Mouse (Mus musculus) megakaryocyte, embryonic 14.5 days (primary cell): ENCODE measurements around the gene Gm2696. TPM values are rescaled to one million over a fixed set of nuclear protein-coding genes. Genes with fewer than 3 reads are reported as not detected.

Source experiments
- H3K27me3 ChIP-seq: replicated peaks from 2 replicates; pipeline ENCODE3; 2012; ENCODE audit warnings: inconsistent platforms
- H3K36me3 ChIP-seq: replicated peaks from 2 replicates; pipeline ENCODE3; 2012; ENCODE audit warnings: low read length, inconsistent platforms, mixed read lengths
- H3K4me1 ChIP-seq: 2 replicates; pipeline ENCODE4 v1.6.1; 2012; ENCODE audit warnings: inconsistent platforms
- H3K4me3 ChIP-seq: replicated peaks from 2 replicates; pipeline ENCODE3; 2012; ENCODE audit warnings: moderate library complexity, mild to moderate bottlenecking, inconsistent platforms
- H3K9me3 ChIP-seq: 2 replicates; pipeline ENCODE4 v1.6.1; 2012; ENCODE audit warnings: inconsistent platforms
- FLI1 ChIP-seq: IDR thresholded peaks from 2 replicates; pipeline ENCODE4 v1.6.1; 2012; ENCODE audit warnings: low read length, inconsistent platforms, mixed read lengths
- GATA1 ChIP-seq: IDR thresholded peaks from 3 replicates; pipeline ENCODE4 v1.6.1; 2012; ENCODE audit warnings: mixed read lengths, low read length, inconsistent platforms, borderline replicate concordance
- polyA plus RNA-seq: library from polyadenylated mRNA; stranded (reverse); fragments of >175 nt; gene quantifications from 2 replicates; pipeline ENCODE4 v1.2.3, GENCODE M21; 2012; ENCODE audit warnings: low replicate concordance; ENCODE audit not compliant: insufficient read depth

Gm2696 gene
- polyA plus RNA-seq, 1 experiment = not detected

GRCm38 (mm10) chr10:77846961-77847360, 32.5 kb downstream of the Gm2696 start:
- Histone ChIP-seq H3K27me3 (peaks cover 17% of the 10 kb centered on the region), H3K4me3 (peak overlapping the region; percentile 51), H3K4me1 (peaks cover 15% of the 10 kb centered on the region; the same call in 1 of the 2 replicates), H3K9me3 (peaks cover 53% of the 10 kb centered on the region), H3K36me3 (no peaks in the 10 kb centered on the region)
- TF ChIP-seq GATA1 (no peak), FLI1 (no peak)

DNA sequence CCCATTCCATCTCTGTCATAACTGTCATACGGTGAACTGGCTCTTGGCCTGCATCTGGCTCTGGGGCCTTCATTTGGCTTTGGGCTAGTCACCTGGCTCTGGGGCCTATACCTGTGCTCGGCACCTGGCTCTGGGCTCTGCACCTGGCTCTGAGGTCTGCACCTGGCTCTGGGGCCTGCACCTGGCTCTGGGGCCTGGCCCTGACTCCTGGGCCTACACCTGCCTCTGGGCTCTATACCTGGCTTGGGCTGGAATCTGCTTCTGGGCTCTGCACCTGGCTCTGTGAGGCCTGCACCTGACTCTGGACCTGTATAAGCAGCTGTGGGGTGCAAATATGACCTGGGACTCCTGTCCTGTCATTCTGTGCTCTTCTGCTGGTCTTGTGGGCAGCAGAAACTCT, 33.1 kb downstream of the Gm2696 start:
- Histone ChIP-seq H3K4me3 (no peak overlapping the region), H3K4me1 (peaks cover 15% of the 10 kb centered on the region; the same call in 1 of the 2 replicates), H3K36me3 (no peaks in the 10 kb centered on the region), H3K9me3 (peaks cover 47% of the 10 kb centered on the region), H3K27me3 (peaks cover 22% of the 10 kb centered on the region)
- TF ChIP-seq FLI1 = no peak
- TF ChIP-seq GATA1 = no peak

- Histone ChIP-seq H3K9me3 (peaks cover 24% of the 10 kb centered on the region), H3K4me1 (peaks cover 9% of the 10 kb centered on the region; the same call in 1 of the 2 replicates)
- TF ChIP-seq GATA1 = no peak
These were observed 38.1 kb downstream of the Gm2696 start, which contains the start of gene Gm10318 for GRCm38 (mm10) chr10:77852559-77852958. Gene Gm10318, plus strand, starts transcription at chr10:77852859.

GRCm38 (mm10) chr10:77861675-77862074, 47.2 kb downstream of the Gm2696 start, which contains the start of gene Gm3285:
Gene Gm3285, plus strand, starts transcription at chr10:77861975.
- H3K4me1 ChIP-seq = peaks cover 10% of the 10 kb centered on the region
- no peak for TF ChIP-seq FLI1
- TF ChIP-seq GATA1 = no peak
- no peak within 1 kb of the TSS for H3K4me3 ChIP-seq
- peaks cover 33% of the 10 kb centered on the region for H3K27me3 ChIP-seq
- H3K36me3 ChIP-seq = no peaks in the 10 kb centered on the region
- H3K9me3 ChIP-seq = peaks cover 13% of the 10 kb centered on the region

More at GRCm38 (mm10) chr10:77852559-77852958, 38.1 kb downstream of the Gm2696 start, which contains the start of gene Gm10318:
- peaks cover 22% of the 10 kb centered on the region for H3K27me3 ChIP-seq
- no peak within 1 kb of the TSS for H3K4me3 ChIP-seq
- H3K36me3 ChIP-seq = no peaks in the 10 kb centered on the region

DNA sequence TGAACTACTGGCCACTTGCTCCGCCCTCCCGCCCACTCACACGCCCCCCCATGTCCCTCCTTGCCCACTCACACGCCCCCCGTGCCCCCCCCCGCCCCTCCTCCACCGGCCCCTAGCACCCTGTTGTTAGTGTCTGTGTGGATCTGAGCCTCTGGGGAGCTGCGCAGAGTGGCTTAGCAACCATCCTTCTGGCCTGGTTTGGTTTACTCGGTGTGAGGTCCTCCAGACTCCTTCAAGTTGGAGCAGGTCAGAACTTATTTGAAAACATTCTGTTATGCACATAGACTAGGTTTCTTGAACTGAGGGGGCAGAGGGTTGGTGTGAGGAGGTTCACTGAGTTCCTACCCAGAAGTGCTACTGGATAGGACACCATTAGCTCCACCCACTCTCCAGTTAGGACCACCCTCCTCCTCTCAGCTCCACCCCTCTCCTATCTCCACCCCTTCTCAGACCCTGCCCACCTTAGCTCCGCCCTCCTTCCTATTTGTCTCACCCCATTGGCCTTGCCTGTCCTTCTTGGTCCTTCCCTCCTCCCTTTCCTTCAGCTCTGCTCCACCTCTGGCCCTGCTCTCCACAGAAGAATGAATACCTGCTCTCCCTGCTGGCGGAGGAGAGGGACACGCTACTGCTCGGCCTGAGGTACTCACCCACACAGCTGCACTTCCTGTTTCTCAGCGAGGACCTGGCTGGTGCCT, 49.7 kb downstream of the Gm2696 start:
- H3K4me1 ChIP-seq = peaks cover 10% of the 10 kb centered on the region
- H3K9me3 ChIP-seq = no peaks in the 10 kb centered on the region
- peaks cover 36% of the 10 kb centered on the region for H3K27me3 ChIP-seq
- peak overlapping the region; percentile 87 for H3K4me3 ChIP-seq
- TF ChIP-seq GATA1 (no peak), FLI1 (no peak)
- no peaks in the 10 kb centered on the region for H3K36me3 ChIP-seq

GRCm38 (mm10) chr10:77864762-77865143, 50.3 kb downstream of the Gm2696 start:
- H3K27me3 ChIP-seq = peaks cover 39% of the 10 kb centered on the region
- H3K36me3 ChIP-seq = no peaks in the 10 kb centered on the region
- TF ChIP-seq FLI1 (no peak), GATA1 (no peak)
- peaks cover 10% of the 10 kb centered on the region for H3K4me1 ChIP-seq
- H3K9me3 ChIP-seq = no peaks in the 10 kb centered on the region
- peak overlapping the region; percentile 87 for H3K4me3 ChIP-seq

- H3K4me3 ChIP-seq = no peak overlapping the region
- H3K36me3 ChIP-seq = no peaks in the 10 kb centered on the region
- TF ChIP-seq GATA1 (no peak), FLI1 (no peak)
- H3K27me3 ChIP-seq = peaks cover 29% of the 10 kb centered on the region
- peaks cover 10% of the 10 kb centered on the region for H3K4me1 ChIP-seq
- peaks cover 10% of the 10 kb centered on the region for H3K9me3 ChIP-seq
These were observed 53.1 kb downstream of the Gm2696 start for GRCm38 (mm10) chr10:77867546-77867945.

DNA sequence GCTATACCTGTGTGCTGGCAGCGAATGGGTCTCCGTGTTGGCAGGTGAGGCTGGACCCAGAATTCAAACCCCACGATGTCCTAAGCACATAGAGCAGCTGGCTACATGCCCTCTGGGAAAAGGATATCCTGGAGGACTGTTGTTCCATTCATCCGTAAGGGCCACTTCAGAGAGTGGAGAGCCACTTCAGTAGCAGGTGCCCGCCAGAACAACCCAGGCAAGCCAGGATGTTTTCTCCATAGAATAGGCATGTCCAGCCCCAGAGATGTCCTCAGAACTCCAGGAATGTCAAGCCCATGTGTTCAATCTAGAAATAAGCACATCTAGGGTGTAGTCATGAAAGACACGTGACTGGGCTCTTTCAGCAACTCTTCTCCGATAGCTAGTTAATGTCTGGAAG, 55.2 kb downstream of the Gm2696 start:
- Histone ChIP-seq H3K4me1 (peaks cover 4% of the 10 kb centered on the region), H3K36me3 (no peaks in the 10 kb centered on the region), H3K27me3 (peaks cover 18% of the 10 kb centered on the region), H3K4me3 (no peak overlapping the region), H3K9me3 (peaks cover 10% of the 10 kb centered on the region)
- TF ChIP-seq GATA1 (no peak), FLI1 (no peak)

DNA sequence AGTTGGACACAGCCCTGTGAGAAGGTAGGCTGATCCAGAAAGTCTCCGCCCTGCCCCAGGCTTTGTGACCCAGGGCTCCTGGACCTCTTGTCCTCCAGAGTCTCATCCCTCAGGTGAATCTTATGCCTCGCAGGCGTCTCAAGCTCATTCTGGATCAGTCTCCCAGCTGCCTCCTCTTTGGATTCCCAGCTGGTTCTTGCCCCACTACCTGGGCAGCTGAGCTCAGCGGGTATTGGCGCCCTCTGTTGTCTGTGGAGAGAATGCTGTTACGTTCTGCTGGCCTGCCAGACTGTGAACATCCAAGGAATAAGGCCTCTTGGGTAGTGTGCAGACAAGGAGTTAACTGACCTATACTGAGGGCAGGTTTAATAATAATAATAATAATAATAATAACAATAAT, 64.5 kb downstream of the Gm2696 start:
- Histone ChIP-seq H3K4me3 (no peak overlapping the region), H3K9me3 (peaks cover 8% of the 10 kb centered on the region), H3K27me3 (peaks cover 29% of the 10 kb centered on the region), H3K36me3 (no peaks in the 10 kb centered on the region), H3K4me1 (peaks cover 4% of the 10 kb centered on the region; the same call in 1 of the 2 replicates)
- TF ChIP-seq GATA1 = no peak
- TF ChIP-seq FLI1 = no peak

GRCm38 (mm10) chr10:77880305-77880704, 65.8 kb downstream of the Gm2696 start:
- peaks cover 28% of the 10 kb centered on the region for H3K27me3 ChIP-seq
- no peaks in the 10 kb centered on the region for H3K36me3 ChIP-seq
- no peak for TF ChIP-seq FLI1
- TF ChIP-seq GATA1 = no peak
- H3K9me3 ChIP-seq = peaks cover 8% of the 10 kb centered on the region
- H3K4me3 ChIP-seq = no peak overlapping the region
- H3K4me1 ChIP-seq = peaks cover 4% of the 10 kb centered on the region; the same call in 1 of the 2 replicates

DNA sequence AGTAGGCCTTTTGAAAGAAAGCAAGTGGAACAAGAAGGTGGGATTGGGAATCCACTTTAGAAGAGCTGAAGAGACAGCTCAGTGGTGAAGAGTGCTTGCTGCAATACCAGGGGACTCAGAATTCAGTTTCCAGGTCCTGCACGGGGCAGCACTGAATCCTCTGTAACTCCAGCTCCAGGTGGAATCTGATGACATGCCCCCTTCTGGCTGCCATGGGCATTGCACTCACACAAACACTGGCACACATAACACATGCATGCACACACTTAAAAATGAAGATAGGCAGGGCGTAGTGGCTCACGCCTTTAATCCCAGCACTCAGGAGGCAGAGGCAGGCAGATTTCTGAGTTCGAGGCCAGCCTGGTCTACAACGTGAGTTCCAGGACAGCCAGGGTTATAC, 68.1 kb downstream of the Gm2696 start:
- TF ChIP-seq GATA1 (no peak), FLI1 (no peak)
- H3K4me1 ChIP-seq = peaks cover 4% of the 10 kb centered on the region; the same call in 1 of the 2 replicates
- no peaks in the 10 kb centered on the region for H3K36me3 ChIP-seq
- H3K27me3 ChIP-seq = peaks cover 33% of the 10 kb centered on the region
- H3K9me3 ChIP-seq = peaks cover 8% of the 10 kb centered on the region
- no peak overlapping the region for H3K4me3 ChIP-seq

Other genes with a start within 250 kb of the Gm2696 start
- 284 and 814 TPM in 2 replicates for gene Pttg1ip, start 233.0 kb upstream of the Gm2696 start, polyA plus RNA-seq
- 11.6 and 90.7 TPM in 2 replicates for gene Sumo3, start 208.6 kb upstream of the Gm2696 start, polyA plus RNA-seq
- 9.0 and 23.2 TPM in 2 replicates for gene Gm49325, start 208.5 kb upstream of the Gm2696 start, polyA plus RNA-seq
- 14.2 and 28.4 TPM in 2 replicates for gene Ube2g2, start 192.4 kb upstream of the Gm2696 start, polyA plus RNA-seq
- 1.0 and 1.3 TPM in 2 replicates for gene Tspear, start 128.1 kb upstream of the Gm2696 start, polyA plus RNA-seq
- not detected in 2 replicates for gene Gm19402, start 123.9 kb upstream of the Gm2696 start, polyA plus RNA-seq
- gene Gm9508, start 117.4 kb upstream of the Gm2696 start, polyA plus RNA-seq = not detected in 2 replicates
- gene Gm10272, start 108.1 kb upstream of the Gm2696 start, polyA plus RNA-seq = not detected in 2 replicates
- gene Gm10024, start 103.2 kb upstream of the Gm2696 start, polyA plus RNA-seq = not detected in 2 replicates
- not detected in 2 replicates for gene Gm10142, start 98.9 kb upstream of the Gm2696 start, polyA plus RNA-seq
- not detected in 2 replicates for gene Krtap12-1, start 94.1 kb upstream of the Gm2696 start, polyA plus RNA-seq
- not detected in 2 replicates for gene Gm10100, start 88.2 kb upstream of the Gm2696 start, polyA plus RNA-seq
- gene Gm18596, start 72.0 kb upstream of the Gm2696 start, polyA plus RNA-seq = not detected in 2 replicates
- not detected in 2 replicates for gene Gm9736, start 63.3 kb upstream of the Gm2696 start, polyA plus RNA-seq
- not detected in 2 replicates for gene Gm3233, start 55.0 kb upstream of the Gm2696 start, polyA plus RNA-seq
- gene Gm3238, start 43.4 kb upstream of the Gm2696 start, polyA plus RNA-seq = not detected in 2 replicates
- gene Gm7138, start 37.7 kb upstream of the Gm2696 start, polyA plus RNA-seq = not detected in 2 replicates
- not detected in 2 replicates for gene Gm3250, start 32.1 kb upstream of the Gm2696 start, polyA plus RNA-seq
- gene Gm7137, start 26.5 kb upstream of the Gm2696 start, polyA plus RNA-seq = not detected in 2 replicates
- gene Gm9639, start 19.6 kb upstream of the Gm2696 start, polyA plus RNA-seq = not detected in 2 replicates
- gene Gm19668, start 15.5 kb upstream of the Gm2696 start, polyA plus RNA-seq = not detected in 2 replicates
- not detected in 2 replicates for gene Gm9507, start 2.8 kb upstream of the Gm2696 start, polyA plus RNA-seq
- gene Krtap10-4, start 12.4 kb downstream of the Gm2696 start, polyA plus RNA-seq = not detected in 2 replicates
- not detected in 2 replicates for gene Krtap10-10, start 21.3 kb downstream of the Gm2696 start, polyA plus RNA-seq
- not detected in 2 replicates for gene Gm36176, start 32.1 kb downstream of the Gm2696 start, polyA plus RNA-seq
- not detected in 2 replicates for gene Gm10318, start 38.2 kb downstream of the Gm2696 start, polyA plus RNA-seq
- not detected in 2 replicates for gene Gm3285, start 47.3 kb downstream of the Gm2696 start, polyA plus RNA-seq
- 0.03 TPM in 1 of 2 replicates, not detected in the other for gene Lrrc3, start 87.9 kb downstream of the Gm2696 start, polyA plus RNA-seq
- 2.7 TPM in 1 of 2 replicates, not detected in the other for gene Trpm2, start 155.9 kb downstream of the Gm2696 start, polyA plus RNA-seq
- 10.0 and 22.2 TPM in 2 replicates for gene 1810043G02Rik, start 163.8 kb downstream of the Gm2696 start, polyA plus RNA-seq
- gene Pfkl, start 195.4 kb downstream of the Gm2696 start, polyA plus RNA-seq = 333 and 674 TPM in 2 replicates
- gene Dnmt3l, start 227.3 kb downstream of the Gm2696 start, polyA plus RNA-seq = not detected in 2 replicates
- gene Aire, start 228.9 kb downstream of the Gm2696 start, polyA plus RNA-seq = not detected in 2 replicates